Mouse (Mus musculus) cerebellum, adult (tissue): Measurements from ENCODE around the gene Tagap1.
"Not testable (repeated sequence)": the region's sequence is repeated elsewhere in the genome, so short reads cannot be mapped to it uniquely, and the experiment has no call there.

ENCODE experiments used
- ATAC-seq: cut with Nextera tagmentation; 2 replicates; pipeline ENCODE4 v1.9.2; 2017; ENCODE audit warnings: mild to moderate bottlenecking, moderate library complexity, mixed read lengths; ENCODE audit not compliant: insufficient number of reproducible peaks, low FRiP score, low TSS enrichment

Gene Tagap1

GRCm38 (mm10) chr17:6962936-6963335 lies 2.0 kb upstream of the Tagap1 start:
- ATAC-seq: not testable (repeated sequence)

DNA sequence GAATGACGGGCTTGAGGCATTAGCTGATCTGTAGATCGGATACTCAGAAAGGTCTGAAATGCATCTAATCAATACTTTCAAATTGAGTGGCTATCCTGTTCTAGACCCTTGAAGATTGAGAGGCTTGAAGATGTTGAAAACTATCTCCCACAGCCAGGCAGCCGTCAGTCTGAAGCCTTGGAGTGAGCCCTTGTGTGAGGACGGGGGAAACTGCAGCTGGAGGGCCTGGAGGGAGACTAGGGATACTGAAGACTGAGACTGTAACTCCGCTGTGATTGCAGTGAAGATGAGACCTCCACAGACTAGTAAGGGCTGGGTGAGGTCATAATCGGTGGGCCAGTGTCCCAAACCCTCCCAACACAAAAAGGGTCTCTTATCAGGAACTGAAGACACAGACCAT lies 1.4 kb upstream of the Tagap1 start:
- ATAC-seq: not testable (repeated sequence)

- peak; percentile 89 for ATAC-seq
Measured at GRCm38 (mm10) chr17:6961181-6962000, 435 bp upstream of the Tagap1 start.

DNA sequence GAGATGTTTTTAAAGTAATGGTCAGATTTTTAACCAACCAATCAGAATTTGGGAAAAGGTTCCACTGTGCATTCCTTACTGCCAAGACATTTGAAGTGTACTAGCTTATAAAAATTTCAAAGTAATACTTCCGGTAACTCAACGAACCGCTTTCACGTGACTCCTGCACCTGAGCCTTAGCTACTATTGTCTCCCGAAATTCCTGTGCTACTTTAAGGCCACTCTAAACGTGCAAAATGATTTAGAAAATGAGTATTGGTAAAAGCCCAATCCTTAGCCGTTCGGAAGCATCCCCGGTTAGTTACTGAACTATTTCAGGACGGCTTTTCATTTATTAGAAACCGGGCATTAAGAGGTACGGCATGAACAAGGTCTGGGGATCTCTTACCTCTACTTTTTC lies 607 bp downstream of the Tagap1 start:
- ATAC-seq: not testable (repeated sequence)

DNA sequence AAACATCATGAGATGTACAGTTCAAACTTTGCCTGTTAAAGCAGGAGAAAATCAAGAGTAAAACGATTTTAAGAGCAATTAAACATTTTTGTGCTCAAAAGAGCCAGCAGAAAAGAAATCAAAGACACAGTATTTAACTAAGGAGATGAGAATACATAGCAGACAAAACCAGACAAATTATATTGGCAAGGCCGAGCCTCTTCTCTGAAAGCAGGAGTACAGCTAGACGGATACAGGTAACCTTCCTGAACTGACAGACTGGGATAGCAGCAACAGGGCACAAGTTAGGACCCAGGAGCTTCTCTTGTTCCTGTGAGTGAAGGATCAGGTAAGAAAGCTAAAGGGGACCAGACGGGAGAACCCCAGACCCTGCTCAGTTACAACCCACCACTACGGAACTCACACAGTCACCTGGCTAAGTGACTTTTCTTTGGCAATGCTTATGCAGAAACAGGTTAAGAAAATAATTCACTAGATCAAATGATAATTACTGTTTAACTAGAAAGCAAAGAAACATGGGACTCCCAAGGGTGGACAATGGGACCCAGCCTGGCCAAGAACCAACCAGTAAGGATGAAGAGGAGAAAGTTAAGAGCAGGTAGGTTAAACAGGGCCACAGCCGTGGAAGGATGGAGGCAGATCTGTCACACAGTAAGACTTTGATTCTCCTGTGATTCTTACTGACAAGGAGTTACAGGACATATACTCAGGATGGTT lies 1.3 kb downstream of the Tagap1 start:
- not testable (repeated sequence) for ATAC-seq

DNA sequence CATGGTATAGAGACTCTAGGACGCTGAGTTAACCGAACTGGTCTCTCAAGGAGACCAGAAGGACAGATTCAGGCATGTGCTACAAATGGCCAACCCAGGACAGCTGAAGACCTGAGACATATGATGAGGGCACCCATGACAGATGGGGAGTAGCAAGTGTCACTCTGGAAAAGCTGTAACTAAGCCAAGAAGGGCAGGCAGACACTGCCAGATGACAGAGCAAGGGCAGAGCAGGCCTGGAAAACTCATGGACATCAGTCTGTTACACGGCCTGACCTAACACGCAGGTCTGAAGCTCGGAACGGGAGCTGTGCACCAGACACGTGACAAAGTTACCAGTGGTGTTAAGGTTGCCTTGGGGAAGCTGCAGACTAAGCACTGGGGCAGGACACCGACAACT lies 2.1 kb downstream of the Tagap1 start:
- ATAC-seq: not testable (repeated sequence)

DNA sequence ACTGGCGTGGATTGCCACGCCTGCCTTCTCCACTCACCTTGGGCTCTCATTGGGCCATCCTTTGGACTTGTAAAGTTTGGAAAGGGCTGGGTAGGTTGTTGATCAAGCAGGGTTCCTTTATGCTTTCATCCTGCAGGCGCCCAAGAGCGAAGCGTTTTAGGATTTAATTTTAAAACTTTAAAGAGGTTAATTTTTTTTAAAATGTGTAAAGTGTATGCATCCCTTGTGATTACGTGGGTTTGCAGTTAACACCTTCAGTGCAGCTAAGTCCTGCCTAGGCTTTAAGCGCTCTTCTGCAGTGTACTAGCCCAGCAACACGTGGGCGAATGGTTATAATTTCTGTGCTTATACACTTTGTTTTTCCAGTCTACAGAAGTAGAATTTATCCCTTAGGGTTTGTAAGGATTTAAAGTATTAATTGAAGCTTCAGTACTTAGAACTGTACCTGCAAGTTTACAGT lies 12.2 kb downstream of the Tagap1 start:
- not testable (repeated sequence) for ATAC-seq

DNA sequence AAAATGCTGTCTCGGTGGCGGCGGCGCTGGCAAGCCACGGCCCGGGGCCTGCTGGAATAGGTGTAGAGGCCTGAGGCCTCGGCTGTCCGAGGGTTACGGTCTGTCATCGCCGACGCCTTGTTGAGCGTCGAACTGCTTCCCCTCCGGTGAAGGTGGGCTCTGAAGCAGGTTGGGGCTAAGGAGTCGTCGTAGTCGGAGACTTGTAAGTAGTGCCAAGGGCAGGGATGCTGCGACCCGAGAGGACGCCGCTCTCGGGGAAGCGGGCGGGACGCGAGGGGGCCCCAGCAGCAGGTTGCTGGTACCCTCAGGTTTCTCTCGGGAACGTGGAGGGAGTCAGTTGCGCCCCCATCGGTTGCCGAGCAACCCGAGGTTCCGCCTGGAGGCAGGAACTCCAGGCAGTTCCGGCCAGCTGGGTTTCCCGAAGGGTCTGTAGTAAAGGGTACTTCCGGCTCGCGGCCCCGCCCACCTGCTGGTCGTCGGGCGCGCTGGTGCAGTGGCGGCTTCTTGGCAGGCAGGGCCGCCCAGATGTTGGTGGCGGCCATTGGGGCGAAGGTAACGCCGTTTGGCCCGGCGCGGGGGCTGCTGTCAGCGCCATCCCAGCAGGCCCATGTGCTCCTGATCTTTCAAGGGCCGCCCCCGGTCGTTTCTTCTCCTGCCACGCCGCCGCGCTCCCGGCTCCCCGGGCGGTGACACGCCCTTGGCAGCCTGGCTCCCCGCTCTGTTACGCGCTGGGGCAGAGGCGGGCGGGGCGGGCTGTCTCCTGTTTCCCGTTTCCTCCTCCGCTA lies 12.8 kb downstream of the Tagap1 start, which contains the start of gene Rsph3b:
Rsph3b (minus strand) TSS at position 699 of the 785 bp plus-strand sequence.
- peak; percentile 86 for ATAC-seq

DNA sequence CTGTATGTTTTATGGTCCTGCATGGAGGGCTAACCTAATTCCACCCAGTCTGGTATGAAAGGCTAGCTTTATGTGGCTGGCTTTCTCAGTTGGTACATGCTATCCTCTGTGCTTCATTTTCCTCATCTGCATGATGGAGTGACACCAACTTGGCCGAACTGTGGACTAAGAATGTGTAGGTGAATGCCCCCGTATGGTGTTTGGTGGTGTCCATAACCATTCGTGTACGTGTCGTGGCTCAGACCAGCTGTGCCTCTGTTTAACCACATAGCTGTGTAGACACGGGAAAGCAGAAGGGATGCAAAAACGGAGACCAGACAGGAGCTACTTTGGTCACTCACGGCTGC lies 13.3 kb downstream of the Tagap1 start:
- peak; percentile 62; the same call in 1 of the 2 replicates for ATAC-seq

GRCm38 (mm10) chr17:6942560-6942959 lies 18.4 kb downstream of the Tagap1 start:
- ATAC-seq: not testable (repeated sequence)

- ATAC-seq: not testable (repeated sequence)
Measured at GRCm38 (mm10) chr17:6931625-6932024, 29.3 kb downstream of the Tagap1 start.

DNA sequence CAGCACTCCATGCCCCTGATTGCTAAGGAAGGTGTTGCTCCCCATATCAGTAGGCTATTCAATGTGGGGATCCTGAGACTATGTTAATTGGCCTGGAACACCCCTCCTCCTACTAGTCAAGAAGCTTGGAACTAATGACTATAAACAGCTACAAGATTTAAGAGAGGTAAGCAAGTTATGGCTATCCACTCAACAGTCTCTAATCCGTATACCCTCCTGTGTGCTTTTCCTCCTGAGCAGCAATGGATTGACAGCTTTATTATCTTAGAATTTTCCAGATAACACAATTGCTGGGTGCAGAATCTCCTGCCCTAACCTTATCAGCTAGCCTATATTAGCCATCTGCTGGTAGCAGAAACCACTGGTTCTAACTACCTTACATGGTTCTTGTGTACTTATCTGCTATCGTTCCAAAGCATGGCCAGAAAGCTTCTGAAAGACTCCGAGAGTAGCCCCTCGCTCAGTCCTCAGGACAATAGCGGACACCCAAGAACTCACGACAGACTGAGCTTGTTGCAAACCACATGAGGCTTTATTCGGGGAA lies 40.5 kb downstream of the Tagap1 start:
- ATAC-seq: not testable (repeated sequence)

GRCm38 (mm10) chr17:6919388-6919787 lies 41.6 kb downstream of the Tagap1 start:
- ATAC-seq: not testable (repeated sequence)

- ATAC-seq: not testable (repeated sequence)
Measured at GRCm38 (mm10) chr17:6915282-6915681, 45.7 kb downstream of the Tagap1 start.

GRCm38 (mm10) chr17:6914066-6914465 lies 46.9 kb downstream of the Tagap1 start:
- not testable (repeated sequence) for ATAC-seq
